Mouse (Mus musculus) limb, embryonic 13.5 days (tissue): Measurements from ENCODE around the gene Hist3h2ba. TPM values are rescaled to one million over a fixed set of nuclear protein-coding genes. Genes with fewer than 3 reads are reported as not detected.

Source experiments
- ATAC-seq: fragments of 200-750 bp; cut with Nextera tagmentation; 2 replicates; pipeline ENCODE4 v1.8.0; 2017; ENCODE audit warnings: low read depth, moderate number of reproducible peaks, moderate TSS enrichment; ENCODE audit not compliant: low FRiP score
- H3K27ac ChIP-seq: fragments of 300-500 bp; sonication (generic); 2 replicates; pipeline ENCODE4 v1.5.1; 2015; ENCODE audit warnings: inconsistent platforms, mild to moderate bottlenecking, moderate library complexity
- H3K27me3 ChIP-seq: fragments of 300-500 bp; sonication (generic); 2 replicates; pipeline ENCODE4 v1.6.1; 2015; ENCODE audit warnings: mild to moderate bottlenecking, inconsistent platforms
- H3K36me3 ChIP-seq: fragments of 300-500 bp; sonication (generic); 2 replicates; pipeline ENCODE4 v1.6.1; 2015; ENCODE audit warnings: inconsistent platforms, mild to moderate bottlenecking, moderate library complexity
- H3K4me1 ChIP-seq: fragments of 300-500 bp; sonication (generic); 2 replicates; pipeline ENCODE4 v1.6.1; 2015; ENCODE audit warnings: inconsistent platforms
- H3K4me2 ChIP-seq: fragments of 300-500 bp; sonication (generic); replicated peaks from 2 replicates; pipeline ENCODE4 v1.6.1; 2015; ENCODE audit warnings: inconsistent platforms, mild to moderate bottlenecking, moderate library complexity
- H3K4me3 ChIP-seq: fragments of 300-500 bp; sonication (generic); 2 replicates; pipeline ENCODE4 v1.5.1; 2015; ENCODE audit warnings: moderate library complexity, mild to moderate bottlenecking, inconsistent platforms
- H3K9ac ChIP-seq: fragments of 300-500 bp; sonication (generic); 2 replicates; pipeline ENCODE4 v1.6.1; 2015; ENCODE audit warnings: mild to moderate bottlenecking, inconsistent platforms
- H3K9me3 ChIP-seq: fragments of 300-500 bp; sonication (generic); 2 replicates; pipeline ENCODE4 v1.6.1; 2016; ENCODE audit warnings: inconsistent platforms
- WGBS: fragments of 180-500 bp; shearing (Covaris S2); methylation state at CpG from one replicate; pipeline ENCODE4 v1.1.7; 2015; 5-methylcytosine and 5-hydroxymethylcytosine counted together
- microRNA-seq: library from miRNA; unstranded; fragments of <30 nt; microRNA quantifications from one replicate; pipeline ENCODE4, GENCODE M21; 2016
- polyA plus RNA-seq: library from polyadenylated mRNA; unstranded; fragments of >200 nt; fragmentation: Nextera tagmentation; extraction: Ambion mirVana; gene quantifications from 2 replicates; pipeline ENCODE4 v1.2.1, GENCODE M21; 2015

Hist3h2ba gene
- polyA plus RNA-seq, 1 experiment from 2014 or later = 40.7 TPM

GRCm38 (mm10) chr11:58995807-58996370, 47.2 kb downstream of the Hist3h2ba start:
- Histone ChIP-seq H3K36me3 (peaks cover 11% of the 10 kb centered on the region), H3K27ac (no peak overlapping the region), H3K4me3 (no peak overlapping the region), H3K4me2 (no peak overlapping the region), H3K9me3 (no peaks in the 10 kb centered on the region), H3K4me1 (peaks cover 8% of the 10 kb centered on the region), H3K27me3 (peaks cover 49% of the 10 kb centered on the region), H3K9ac (no peak overlapping the region)
- no peak for ATAC-seq
- WGBS = 52% methylated on average over 12 of the region's 12 CpGs

- no peak overlapping the region for H3K27ac ChIP-seq
- no peaks in the 10 kb centered on the region for H3K36me3 ChIP-seq
- no peak overlapping the region for H3K9ac ChIP-seq
- WGBS = 91% methylated on average over 5 of the region's 5 CpGs
- ATAC-seq = no peak
- H3K9me3 ChIP-seq = no peaks in the 10 kb centered on the region
- no peak overlapping the region for H3K4me3 ChIP-seq
- H3K27me3 ChIP-seq = peaks cover 44% of the 10 kb centered on the region
- H3K4me2 ChIP-seq = no peak overlapping the region
- peaks cover 8% of the 10 kb centered on the region for H3K4me1 ChIP-seq
Observed at GRCm38 (mm10) chr11:58997541-58997940, 48.8 kb downstream of the Hist3h2ba start.

Small RNAs within 50 kb of the gene (microRNA-seq; reads per million reads assigned to microRNA genes)
- not detected for gene Gm44313

Other genes with a start within 250 kb of the Hist3h2ba start
- gene Olfr319, start 249.8 kb upstream of the Hist3h2ba start, polyA plus RNA-seq = not detected in 2 replicates
- gene Olfr318, start 224.9 kb upstream of the Hist3h2ba start, polyA plus RNA-seq = not detected in 2 replicates
- not detected in 2 replicates for gene Olfr317, start 209.7 kb upstream of the Hist3h2ba start, polyA plus RNA-seq
- not detected in 2 replicates for gene Olfr316, start 196.2 kb upstream of the Hist3h2ba start, polyA plus RNA-seq
- gene Olfr315, start 175.7 kb upstream of the Hist3h2ba start, polyA plus RNA-seq = not detected in 2 replicates
- gene Olfr314, start 166.0 kb upstream of the Hist3h2ba start, polyA plus RNA-seq = not detected in 2 replicates
- not detected in 2 replicates for gene Fam183b, start 147.0 kb upstream of the Hist3h2ba start, polyA plus RNA-seq
- not detected in 2 replicates for gene Olfr313, start 133.9 kb upstream of the Hist3h2ba start, polyA plus RNA-seq
- gene Olfr312, start 119.7 kb upstream of the Hist3h2ba start, polyA plus RNA-seq = not detected in 2 replicates
- not detected in 2 replicates for gene Olfr311, start 109.7 kb upstream of the Hist3h2ba start, polyA plus RNA-seq
- gene Gm12258, start 101.8 kb upstream of the Hist3h2ba start, polyA plus RNA-seq = 12.8 and 12.9 TPM in 2 replicates
- gene 2810021J22Rik, start 81.7 kb upstream of the Hist3h2ba start, polyA plus RNA-seq = 8.0 and 10.9 TPM in 2 replicates
- gene Zfp39, start 44.7 kb upstream of the Hist3h2ba start, polyA plus RNA-seq = 6.2 and 7.1 TPM in 2 replicates
- 0.11 TPM in 1 of 2 replicates, not detected in the other for gene Btnl10, start 31.0 kb upstream of the Hist3h2ba start, polyA plus RNA-seq
- gene Rnf187, start 10.0 kb upstream of the Hist3h2ba start, polyA plus RNA-seq = 245 and 261 TPM in 2 replicates
- 29.6 and 29.9 TPM in 2 replicates for gene Hist3h2a, start 5.8 kb downstream of the Hist3h2ba start, polyA plus RNA-seq
- gene Trim17, start 5.8 kb downstream of the Hist3h2ba start, polyA plus RNA-seq = 0.87 and 1.7 TPM in 2 replicates
- gene Trim11, start 29.2 kb downstream of the Hist3h2ba start, polyA plus RNA-seq = 23.8 and 24.0 TPM in 2 replicates
- gene Obscn, start 187.5 kb downstream of the Hist3h2ba start, polyA plus RNA-seq = 1.5 and 1.7 TPM in 2 replicates
- gene Iba57, start 214.8 kb downstream of the Hist3h2ba start, polyA plus RNA-seq = 3.5 and 4.4 TPM in 2 replicates
- 0.25 and 0.47 TPM in 2 replicates for gene Gjc2, start 234.3 kb downstream of the Hist3h2ba start, polyA plus RNA-seq
- gene Guk1, start 243.3 kb downstream of the Hist3h2ba start, polyA plus RNA-seq = 136 and 138 TPM in 2 replicates